Mouse (Mus musculus) gastrocnemius, postnatal 4 days (tissue): ENCODE measurements around the gene Dscam. TPM values are rescaled to one million over a fixed set of nuclear protein-coding genes. Genes with fewer than 3 reads are reported as not detected.

Source experiments
- DNase-seq, 2 experiments: peaks; one replicate each; pipeline ENCODE4 v3.0.0; 2021 to 2022; ENCODE audit warnings: low spot score in 2 of 2, mixed read lengths in 2 of 2
- total RNA-seq, 2 experiments: library from RNA; stranded (reverse); gene quantifications; 2 replicates each; pipeline ENCODE4 v1.2.3; 2021

Gene Dscam
- total RNA-seq, 2 experiments from 2014 or later: 0.15 to 0.16 TPM

DNA sequence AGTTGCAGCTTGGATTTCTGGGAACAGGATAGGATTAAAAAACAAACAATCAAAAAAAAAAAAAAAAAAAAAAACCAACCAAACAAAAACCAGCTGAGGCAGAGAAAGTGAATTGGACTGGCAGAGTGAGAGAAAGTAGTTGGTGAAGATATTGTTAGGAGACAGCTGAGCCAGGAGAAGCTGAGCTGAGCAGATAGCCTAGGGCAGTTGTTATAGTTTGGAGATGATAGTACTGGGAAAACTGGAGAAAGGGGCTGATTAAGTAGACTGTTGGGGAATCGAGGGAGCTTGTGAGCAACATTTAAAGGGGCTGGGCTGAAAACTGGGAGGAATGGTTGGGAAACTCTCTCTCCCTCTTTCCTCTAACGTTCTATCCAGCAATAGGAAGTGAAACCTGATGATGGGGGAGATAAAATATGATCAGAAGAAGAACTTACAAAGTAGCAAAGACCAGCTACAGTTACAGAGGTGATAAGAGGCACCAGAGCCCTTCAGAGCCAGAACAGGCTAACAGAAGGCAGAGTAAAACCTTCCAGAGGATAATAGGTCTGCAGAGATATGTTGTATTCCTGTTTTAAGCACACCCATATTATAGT is 201.6 kb downstream of the Dscam start:
- no peak for DNase-seq

DNA sequence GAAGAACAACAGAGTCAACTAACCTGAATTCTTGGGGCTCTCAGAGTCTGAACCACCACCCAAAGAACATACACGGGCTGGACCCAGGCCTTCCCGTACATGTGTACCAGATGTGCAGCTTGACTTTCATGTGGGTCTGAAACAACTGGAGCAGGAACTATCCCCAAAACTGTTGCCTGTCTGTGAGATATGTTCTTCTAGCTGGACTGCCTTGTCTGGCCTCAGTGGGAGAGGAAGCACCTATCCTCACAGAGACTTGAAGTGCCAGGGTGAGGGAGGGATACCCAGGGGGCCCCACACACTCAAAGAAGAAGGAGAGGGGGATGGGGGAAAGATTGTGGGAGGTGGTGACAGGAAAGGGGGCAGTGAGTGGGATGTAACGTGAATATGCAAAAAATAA is 210.9 kb downstream of the Dscam start:
- DNase-seq: no peak

DNA sequence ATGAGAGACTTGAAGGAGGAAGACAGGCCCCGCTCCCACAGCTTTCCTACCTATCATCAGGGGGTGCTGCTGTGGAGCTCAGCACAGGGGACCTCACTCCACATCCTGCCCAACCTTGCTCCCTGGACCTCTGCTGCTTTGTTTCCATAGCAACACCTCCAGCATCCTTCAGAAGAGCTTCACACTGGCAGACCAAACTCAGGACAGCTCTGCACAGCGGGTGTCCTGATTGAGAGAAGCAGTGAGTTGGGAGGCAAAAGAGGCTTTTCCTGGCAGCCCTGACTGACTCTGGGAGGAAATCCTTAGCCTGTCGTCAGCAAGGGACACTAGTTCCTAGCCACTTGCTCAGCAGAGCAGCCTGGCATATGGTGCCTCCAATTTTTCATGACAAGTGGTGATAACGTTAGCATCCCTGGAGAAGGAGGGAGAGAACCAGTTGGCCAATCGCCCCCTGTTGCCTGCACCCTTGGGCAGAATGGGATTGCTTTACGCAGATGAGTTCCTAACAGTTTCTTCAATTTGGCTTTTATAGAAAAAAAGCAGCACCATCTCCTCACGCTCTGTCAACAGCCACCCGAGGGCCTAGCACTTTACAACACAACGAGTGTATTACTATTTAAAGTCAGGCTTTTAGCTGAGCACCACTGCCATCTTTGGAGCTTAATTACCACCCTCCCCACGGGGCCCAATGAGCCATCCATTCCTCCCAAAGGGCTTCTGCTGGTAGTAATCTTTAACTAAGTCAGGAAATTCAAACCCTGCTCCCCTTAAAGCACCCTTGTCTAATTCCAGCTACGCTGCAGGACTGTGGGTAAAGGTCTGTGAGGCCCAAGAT is 224.9 kb downstream of the Dscam start:
- no peak for DNase-seq

DNA sequence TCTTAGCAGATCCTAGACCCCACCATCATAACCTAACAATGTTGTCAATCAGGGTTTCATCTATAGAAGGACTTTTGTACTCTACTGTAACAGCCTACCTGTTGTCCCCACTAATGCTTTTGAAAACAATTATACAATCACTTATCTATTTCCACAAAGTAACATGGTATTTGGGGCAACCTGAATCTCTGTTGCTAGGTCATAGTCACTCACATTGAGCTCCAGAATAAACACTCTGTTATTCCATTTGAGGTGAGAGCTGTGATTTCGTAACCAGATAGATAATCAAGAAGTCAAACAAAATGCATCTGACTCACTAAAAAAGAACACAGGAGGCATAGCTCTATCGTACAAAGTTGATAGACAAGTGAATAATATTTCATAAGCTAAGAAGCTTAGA is 226.9 kb downstream of the Dscam start:
- no peak for DNase-seq

DNA sequence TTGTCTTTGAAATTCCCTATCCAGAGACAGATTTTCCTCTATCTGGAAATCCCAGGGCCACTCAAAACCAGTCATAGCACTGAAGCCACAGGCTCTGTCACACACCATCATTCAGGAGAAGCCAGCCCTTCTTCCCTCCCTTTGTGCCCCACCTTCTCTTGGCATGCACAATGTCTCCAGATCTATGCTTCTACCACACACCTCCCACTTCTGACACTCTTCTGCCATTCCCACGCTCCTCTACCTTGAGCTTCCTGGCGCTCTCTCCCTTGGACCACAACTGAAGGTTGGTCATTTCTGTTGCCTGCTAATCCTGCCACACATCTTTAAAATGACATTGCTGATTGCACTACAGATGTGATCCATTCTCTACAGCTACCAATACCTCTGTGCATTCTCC is 235.8 kb downstream of the Dscam start:
- DNase-seq: no peak

DNA sequence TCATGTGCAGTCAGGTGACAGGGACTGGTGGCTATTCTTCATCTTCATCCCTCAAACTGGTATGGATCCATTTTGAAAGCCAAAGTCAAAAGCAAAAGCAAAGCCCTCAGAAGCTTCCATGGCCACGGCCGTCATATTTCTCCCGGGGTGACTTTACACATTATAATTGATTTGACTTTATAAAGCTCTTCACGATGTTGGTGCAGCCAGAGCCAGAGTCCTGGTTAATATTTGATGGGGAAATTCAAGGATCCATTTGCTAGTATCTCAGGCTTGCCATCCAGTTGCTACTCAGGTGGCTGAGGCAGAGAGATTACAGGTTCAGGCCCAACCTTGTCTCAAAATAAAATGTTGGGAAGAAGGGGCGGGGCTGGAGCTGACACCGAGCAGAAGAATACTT is 238.3 kb downstream of the Dscam start:
- no peak for DNase-seq

DNA sequence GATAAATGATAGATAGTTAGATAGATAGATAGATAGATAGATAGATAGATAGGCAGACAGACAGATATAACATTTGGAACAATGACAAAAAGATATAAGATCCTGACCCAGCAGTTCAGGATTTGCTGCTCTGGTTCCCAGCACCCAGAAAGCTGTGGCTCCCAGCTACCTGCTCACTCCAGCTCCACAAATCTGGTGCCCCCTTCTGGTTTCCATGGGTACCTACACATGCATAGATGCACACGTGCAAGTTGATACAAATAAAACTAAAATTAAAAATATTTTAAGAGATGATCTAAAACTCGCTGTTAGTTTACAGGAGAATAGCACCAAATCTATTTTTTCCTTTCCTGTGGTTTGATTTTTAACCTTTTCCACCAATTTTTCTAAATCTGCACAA is 238.8 kb downstream of the Dscam start:
- no peak for DNase-seq

DNA sequence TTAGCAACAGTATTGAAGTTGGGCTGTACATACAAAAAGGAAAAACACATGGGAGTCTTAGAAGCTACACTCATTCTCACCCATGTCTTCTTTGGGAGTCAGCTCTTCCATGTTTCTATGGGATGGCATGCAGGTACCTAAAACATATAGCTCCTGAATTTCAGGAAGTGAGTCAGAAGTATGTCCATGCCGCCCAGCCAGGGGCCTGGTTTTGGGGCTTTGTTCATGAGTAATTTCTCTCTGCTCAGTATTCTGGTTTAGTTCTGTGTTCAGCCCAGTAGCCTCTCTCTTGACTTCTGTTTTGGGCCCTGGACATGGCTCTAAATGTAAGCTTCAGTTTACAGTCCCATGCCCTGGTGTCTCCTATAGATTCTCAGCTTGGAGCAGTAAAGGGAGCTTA is 242.5 kb downstream of the Dscam start:
- DNase-seq: no peak

DNA sequence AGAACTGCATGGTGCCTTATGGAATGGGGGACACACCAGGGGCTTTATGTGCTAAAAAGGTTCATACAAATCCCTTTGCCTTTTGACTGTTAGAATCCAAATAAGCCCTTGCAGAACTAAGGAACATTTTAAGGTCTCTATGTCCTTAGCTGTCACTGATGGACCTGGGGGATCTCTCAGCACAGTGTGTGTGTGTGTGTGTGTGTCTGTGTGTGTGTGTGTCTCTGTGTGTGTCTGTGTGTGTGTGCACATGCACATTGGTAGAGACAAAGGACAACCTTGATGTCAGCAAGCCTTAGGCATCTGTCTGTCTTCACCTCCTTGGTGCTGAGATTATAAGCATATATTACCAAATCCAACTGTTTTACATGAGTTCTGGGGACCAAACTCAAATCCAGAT is 243.1 kb downstream of the Dscam start:
- no peak for DNase-seq

DNA sequence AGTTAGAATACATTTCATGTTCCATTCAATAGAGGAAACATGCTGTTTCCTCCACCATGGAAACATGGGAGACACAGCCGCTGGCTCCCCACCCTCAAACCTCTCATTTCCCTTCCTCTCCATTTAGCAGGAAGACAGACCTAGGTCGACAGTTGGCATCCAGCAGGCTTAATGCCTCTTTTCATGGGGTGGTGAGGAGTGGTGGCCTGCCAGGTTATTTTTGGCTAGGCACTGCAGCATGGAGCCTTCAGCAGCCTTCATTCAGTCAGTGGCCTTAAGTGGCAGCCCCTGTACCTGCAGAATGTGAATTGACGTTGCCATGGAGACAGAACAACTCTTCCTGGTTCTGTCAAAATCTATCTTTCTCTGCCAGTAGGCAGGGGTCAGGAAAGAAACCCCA is 243.6 kb downstream of the Dscam start:
- DNase-seq: no peak

DNA sequence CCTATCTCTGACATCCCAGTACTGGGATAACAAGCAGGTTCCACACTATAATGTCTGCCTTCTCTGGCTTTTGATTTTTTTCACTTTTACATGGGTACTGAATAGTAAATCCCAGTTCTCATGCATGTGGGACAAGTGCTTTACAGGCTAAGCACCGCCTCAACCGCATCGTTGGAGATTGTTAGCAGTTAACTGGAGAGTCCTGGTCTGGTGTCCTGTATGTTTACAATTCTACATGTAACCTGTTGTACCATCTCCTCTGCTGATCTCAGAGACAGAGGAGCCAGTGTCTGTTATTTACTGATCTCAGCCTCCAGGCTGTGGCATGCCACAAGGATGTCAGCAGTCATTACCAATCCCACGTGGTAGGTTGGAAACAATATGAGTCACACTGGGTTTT is 246.6 kb downstream of the Dscam start:
- no peak for DNase-seq

DNA sequence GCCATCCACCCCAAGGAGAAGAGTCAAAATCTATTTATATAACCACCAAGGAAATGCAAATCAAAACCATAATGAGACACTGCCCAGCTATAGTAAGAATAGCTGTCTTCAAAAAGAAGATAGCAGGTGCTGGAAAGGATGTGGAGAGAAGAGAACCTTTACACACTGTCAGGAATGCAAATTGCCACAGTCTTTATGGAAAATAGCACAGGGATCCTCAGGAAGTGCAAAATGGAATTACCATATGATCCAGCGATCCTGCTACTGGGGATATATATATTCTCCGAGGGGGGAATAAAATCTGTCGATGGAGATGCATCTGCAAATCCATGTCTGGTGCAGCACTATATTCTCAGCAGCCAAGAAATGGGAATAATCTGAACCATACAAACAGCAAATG is 256.1 kb downstream of the Dscam start:
- no peak for DNase-seq

DNA sequence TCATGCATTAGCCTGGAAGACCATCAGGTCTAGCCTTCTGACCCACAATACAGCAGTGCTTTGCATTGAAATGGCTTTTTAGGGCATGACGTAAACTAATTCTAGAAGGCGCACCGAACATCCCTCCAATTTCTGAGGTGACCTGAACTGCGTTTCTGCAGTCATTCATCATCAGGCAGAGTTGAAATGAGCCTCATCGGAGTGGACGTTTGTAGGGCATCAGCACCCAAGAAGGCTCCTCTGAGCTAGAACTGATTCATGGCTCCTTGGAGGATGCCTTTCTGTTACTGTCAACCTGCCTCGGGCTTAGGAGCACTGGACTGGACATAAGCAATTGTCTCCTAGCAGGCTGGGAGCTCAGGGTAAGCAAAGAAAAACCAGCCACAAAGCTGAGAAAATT is 257.7 kb downstream of the Dscam start:
- no peak for DNase-seq

DNA sequence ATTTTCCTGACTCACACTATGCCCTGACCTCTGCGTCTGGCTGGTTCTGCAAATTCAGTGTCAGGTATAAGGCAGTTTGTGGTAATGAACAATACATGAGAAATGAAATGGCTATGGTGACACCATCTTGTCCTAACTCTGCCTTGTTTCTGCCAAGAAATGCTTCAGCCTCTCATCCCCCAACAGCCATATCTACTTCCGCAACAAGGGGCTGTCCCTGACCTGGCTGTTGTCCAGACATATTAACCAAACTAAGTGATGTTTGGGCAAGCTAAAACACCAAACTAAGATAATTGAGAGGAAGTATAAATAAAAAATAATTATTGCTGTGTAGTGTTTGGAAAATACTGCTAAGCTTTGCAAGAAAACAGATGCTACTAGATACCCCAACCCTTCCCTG is 258.4 kb downstream of the Dscam start:
- DNase-seq: no peak

DNA sequence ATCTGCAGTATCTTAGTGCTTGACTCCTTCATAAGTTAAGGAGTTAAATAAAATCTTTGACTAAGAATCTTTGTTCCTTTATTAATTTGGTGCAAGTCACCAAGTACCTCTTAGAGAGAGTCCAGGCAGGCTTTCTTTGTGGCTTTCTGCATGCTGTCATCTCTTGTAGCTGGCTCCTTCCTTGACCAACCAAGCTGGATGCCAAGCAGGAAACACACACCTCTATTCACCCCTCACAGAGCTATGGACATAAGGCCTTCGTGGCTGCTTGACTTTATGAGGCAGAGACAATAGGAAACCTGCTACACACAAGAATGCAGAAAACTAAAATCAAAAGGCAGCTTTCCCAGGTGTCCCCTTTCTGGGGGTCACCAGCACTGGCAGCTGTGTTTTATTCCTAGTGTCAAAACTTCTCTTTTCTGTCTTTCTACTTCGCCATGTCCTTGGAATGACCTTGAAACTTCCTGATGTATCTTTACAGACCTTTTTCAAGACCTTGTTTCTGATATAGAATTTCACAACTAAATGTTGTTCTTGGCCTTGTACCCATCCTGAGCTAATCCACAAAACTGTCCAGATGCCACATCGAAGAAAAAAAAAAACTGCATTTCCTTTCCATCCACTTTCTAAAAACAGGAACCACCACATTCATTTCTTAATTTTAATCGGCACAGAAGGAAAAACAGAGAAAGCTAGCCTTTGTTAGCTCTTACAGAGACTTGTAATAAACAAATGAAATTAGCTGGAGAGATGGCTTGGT is 260.0 kb downstream of the Dscam start:
- DNase-seq: no peak

DNA sequence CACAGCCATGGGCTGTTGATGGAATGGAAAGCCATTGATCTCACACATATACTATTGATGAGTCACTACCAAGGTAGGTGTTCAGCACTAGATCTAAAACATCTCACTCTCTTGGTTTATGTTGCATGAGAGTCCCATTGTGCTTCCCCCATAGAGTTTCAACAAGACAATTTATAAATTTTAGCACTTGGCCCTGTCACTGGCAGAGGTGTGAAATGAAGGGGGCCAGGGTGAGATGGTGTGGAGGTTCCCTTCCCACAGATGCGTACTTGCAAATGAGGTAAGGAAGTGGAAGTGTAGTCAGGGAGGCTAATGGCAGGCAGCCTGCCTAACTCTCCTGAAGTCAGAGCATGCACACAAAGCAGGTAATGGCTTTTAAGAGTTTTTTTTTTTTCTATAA is 262.7 kb downstream of the Dscam start:
- DNase-seq: no peak

DNA sequence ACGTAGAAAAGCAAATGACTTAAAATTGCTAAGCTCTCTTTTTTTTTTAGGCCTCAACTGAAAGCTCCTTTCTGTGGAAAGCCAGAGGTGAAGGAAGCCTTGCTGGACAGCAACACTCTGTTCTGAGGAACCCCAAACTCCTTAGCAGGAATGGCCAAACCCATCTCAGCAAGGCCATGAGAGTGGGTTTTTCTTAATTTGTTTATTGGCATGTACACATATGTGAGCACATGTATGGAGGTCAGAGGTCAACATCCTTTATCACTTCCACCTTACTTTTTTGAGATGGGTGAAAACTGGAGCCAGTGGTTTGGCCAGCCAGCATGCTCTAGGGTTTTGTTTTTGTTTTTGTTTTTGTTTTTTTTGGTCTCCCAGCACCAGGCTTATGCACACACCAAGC is 263.5 kb downstream of the Dscam start:
- no peak for DNase-seq

DNA sequence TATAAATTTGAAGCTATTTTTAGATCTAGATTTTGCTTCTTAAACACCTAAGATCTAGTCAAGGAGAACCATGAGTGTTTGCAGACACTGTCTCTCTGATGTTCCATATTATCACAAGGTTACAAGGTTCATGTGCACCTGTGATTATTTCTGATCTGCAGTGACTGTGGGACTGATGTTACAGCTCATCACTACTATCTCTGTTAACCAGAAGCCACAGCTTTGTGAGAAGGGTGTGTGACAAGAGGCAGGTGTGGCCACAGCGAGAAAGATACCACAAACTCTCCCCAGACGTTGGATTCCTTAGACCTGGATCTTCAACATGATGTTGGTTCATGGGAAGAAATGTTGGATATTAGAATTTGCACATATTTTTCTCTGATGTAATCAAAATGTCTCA is 263.9 kb downstream of the Dscam start:
- DNase-seq: no peak

DNA sequence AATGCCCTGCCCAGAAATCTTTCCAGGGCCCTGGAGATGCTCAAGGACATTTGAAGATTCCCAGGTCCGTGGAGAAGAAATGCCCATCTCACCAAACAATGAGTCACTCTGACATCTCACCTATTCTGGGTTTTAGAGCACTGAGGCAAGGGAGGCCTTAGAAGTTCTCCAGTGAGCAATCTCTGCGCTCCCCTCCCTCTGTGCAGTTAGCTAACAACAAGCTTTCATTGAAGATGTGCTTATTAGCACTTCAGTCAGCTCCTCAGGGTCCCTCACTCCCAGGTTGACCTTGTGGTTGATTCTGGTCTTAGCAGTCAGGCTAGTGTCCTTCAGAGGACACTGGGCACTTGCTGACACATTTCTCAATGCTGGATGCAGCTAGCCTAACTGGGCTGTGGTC is 265.8 kb downstream of the Dscam start:
- DNase-seq: no peak

DNA sequence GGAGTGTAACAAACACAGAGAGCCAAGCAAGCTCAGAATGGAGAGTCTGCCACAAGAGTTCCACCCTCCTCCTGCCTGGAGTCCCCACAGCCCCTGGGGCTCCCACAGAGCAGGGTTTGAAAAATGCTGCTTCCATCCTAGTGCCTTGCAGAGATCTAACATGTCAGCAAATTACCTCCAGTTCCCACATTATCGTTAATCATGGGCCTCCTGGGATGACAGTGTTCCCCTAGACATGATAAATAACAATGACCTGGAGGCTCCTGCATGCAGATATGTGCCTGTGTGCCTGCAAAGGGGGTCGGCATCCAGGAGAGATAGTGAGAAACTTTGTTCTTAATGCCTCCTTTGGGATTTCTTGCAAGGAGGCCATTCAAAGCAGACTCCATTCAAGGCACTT is 266.2 kb downstream of the Dscam start:
- no peak for DNase-seq

DNA sequence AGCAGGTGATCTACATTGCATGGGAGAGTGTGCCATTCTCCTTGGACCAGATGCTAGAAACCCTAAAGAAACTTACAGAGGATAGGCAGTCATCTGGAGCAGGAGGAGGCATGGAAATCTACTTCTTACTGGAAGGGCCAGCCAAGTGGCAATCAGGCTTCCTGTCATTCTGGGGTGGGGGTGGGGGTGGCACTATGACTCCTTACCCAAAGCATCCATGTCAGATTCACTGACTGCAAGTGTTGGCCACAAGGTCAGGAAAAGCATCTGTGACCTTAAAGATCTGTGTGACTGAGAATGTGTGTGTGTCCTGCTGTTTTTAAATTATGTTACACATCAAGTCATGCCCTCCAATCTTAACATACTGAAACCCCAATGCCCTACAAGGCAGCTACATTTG is 268.0 kb downstream of the Dscam start:
- no peak for DNase-seq

DNA sequence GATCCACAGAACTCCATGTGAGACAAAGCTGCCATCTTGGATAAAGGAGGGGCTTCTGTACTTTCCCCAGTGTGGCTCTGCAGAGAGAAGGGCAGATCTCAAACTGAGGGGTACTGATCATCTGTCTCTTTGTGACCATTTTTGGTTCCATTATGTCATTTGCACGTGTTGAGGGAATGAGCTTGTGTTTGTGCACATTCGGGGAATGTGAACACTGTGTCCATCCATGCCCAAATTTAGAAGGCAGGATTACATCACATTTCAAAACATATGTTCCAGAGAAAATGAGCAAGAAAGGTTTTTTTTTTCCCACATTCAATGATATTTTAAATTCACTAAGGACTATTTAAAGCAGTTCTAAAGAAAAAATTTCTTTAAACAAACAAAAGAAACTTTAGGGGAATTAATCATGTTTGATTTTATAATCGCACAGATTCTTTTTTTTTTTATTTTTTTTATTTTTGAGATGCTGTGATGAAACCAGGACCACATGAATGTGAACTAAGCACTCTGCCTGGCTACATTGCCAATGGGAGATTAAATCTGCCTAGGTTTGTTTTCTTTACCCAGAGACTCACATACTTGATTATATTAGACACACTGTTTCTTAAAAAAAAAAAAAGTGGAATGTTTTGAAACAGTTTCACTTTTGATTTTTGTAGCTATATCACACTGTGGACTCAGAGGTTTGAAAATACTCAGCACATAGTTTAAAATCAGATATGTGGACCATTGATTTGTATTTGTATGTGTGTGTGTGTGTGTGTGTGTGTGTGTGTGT is 269.1 kb downstream of the Dscam start:
- DNase-seq: no peak
